Mouse (Mus musculus) hindbrain, embryonic 11.5 days (tissue): Measurements from ENCODE around the gene Rlbp1. TPM values are rescaled to one million over a fixed set of nuclear protein-coding genes. Genes with fewer than 3 reads are reported as not detected.

Experiments
- ATAC-seq: fragments of 200-750 bp; cut with Nextera tagmentation; 2 replicates; pipeline ENCODE4 v1.8.0; 2017; ENCODE audit warnings: mild to moderate bottlenecking, moderate TSS enrichment, moderate library complexity; ENCODE audit not compliant: low FRiP score
- DNase-seq: peaks from one replicate; pipeline ENCODE4 v3.0.0-alpha.2; 2015; ENCODE audit warnings: low spot score
- H3K27ac ChIP-seq: fragments of 300-500 bp; sonication (generic); 2 replicates; pipeline ENCODE4 v1.5.1; 2014; ENCODE audit warnings: mild to moderate bottlenecking, low read depth, low read length
- H3K27me3 ChIP-seq: fragments of 300-500 bp; sonication (generic); 2 replicates; pipeline ENCODE4 v1.6.1; 2014; ENCODE audit warnings: mild to moderate bottlenecking, low read length, moderate library complexity, mixed read lengths; ENCODE audit not compliant: control insufficient read depth, insufficient read depth
- H3K36me3 ChIP-seq: fragments of 300-500 bp; sonication (generic); 2 replicates; pipeline ENCODE4 v1.6.1; 2014; ENCODE audit warnings: mild to moderate bottlenecking, low read length, moderate library complexity, mixed read lengths; ENCODE audit not compliant: control insufficient read depth, insufficient read depth
- H3K4me1 ChIP-seq: fragments of 300-500 bp; sonication (generic); replicated peaks from 2 replicates; pipeline ENCODE4 v1.6.1; 2014; ENCODE audit warnings: low read length, mixed read lengths; ENCODE audit not compliant: control insufficient read depth, insufficient read depth
- H3K4me2 ChIP-seq: fragments of 300-500 bp; sonication (generic); replicated peaks from 2 replicates; pipeline ENCODE4 v1.6.1; 2014; ENCODE audit warnings: mild to moderate bottlenecking, low read depth, low read length
- H3K4me3 ChIP-seq: fragments of 300-500 bp; sonication (generic); 2 replicates; pipeline ENCODE4 v1.5.1; 2014; ENCODE audit warnings: low read depth, low read length
- H3K9ac ChIP-seq: fragments of 300-500 bp; sonication (generic); 2 replicates; pipeline ENCODE4 v1.6.1; 2014; ENCODE audit warnings: low read depth, low read length
- H3K9me3 ChIP-seq: fragments of 300-500 bp; sonication (generic); 2 replicates; pipeline ENCODE4 v1.6.1; 2016; ENCODE audit warnings: low read length; ENCODE audit not compliant: control insufficient read depth
- WGBS: fragments of 180-500 bp; shearing (Covaris S2); extraction: QIAGEN DNeasy Blood & Tissue Kit; methylation state at CpG from one replicate; pipeline ENCODE4 v1.1.7; 2014; 5-methylcytosine and 5-hydroxymethylcytosine counted together
- polyA plus RNA-seq: library from polyadenylated mRNA; unstranded; fragments of >200 nt; fragmentation: Nextera tagmentation; extraction: Ambion mirVana; gene quantifications from 2 replicates; pipeline ENCODE4 v1.2.1, GENCODE M21; 2014

Gene Rlbp1
- polyA plus RNA-seq, 1 experiment from 2014 or later: 0.40 TPM

DNA sequence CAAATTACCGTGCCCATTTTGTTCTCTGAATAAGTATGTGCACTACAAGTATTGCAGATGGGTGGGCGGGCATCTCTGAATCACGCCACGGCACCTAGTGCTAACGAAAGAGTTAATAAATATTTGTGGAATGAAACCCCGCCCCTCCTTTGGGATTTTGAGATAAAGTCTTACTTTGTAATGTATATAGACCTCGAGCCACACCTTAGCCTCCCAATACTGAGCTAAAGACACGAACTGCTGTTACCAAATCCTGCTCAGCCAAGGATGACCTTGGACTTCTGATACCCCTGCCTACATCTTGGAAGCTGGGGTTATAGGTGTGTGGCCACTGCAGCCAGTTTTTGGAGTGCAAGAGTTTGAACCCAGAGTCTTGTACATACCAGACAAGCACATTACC, 11.6 kb upstream of the Rlbp1 start:
- no peak overlapping the region for H3K4me3 ChIP-seq
- H3K27me3 ChIP-seq: no peaks in the 10 kb centered on the region
- no peaks in the 10 kb centered on the region for H3K9me3 ChIP-seq
- H3K36me3 ChIP-seq: no peaks in the 10 kb centered on the region
- WGBS: 93% methylated on average over 8 of the region's 8 CpGs
- H3K4me1 ChIP-seq: no peaks in the 10 kb centered on the region
- H3K27ac ChIP-seq: no peak overlapping the region
- no peak for ATAC-seq
- no peak overlapping the region for H3K9ac ChIP-seq
- no peak for DNase-seq
- H3K4me2 ChIP-seq: no peak overlapping the region

DNA sequence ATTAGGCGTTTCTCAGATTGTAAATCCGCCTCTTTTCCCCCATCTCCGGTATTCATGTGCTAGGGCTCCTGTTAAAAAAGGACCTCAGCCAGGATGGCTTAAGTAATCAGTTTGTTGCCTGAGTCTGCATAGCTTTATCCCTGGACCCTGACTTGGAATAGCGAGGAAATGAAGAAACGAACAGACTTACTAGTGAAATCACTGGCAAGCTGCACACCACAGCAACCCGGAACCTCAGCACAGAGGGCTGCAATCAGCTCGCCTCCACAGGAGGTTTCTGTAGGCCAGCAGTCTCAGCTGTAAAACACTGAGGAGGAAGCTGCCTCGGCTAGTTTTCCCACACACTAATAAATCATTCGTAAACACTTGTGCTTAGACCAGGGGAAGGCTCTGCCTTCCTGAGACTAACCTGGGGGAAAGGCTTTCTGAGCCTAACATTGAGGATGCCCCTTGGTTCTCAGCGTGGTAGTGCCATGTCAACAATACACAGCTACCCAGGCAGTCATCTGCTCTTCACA, 10.7 kb upstream of the Rlbp1 start:
- H3K4me2 ChIP-seq: no peak overlapping the region
- H3K27ac ChIP-seq: no peak overlapping the region
- H3K9me3 ChIP-seq: no peaks in the 10 kb centered on the region
- H3K9ac ChIP-seq: no peak overlapping the region
- WGBS: 82% methylated on average over 10 of the region's 10 CpGs
- no peak for ATAC-seq
- no peaks in the 10 kb centered on the region for H3K4me1 ChIP-seq
- no peaks in the 10 kb centered on the region for H3K36me3 ChIP-seq
- DNase-seq: no peak
- no peaks in the 10 kb centered on the region for H3K27me3 ChIP-seq
- H3K4me3 ChIP-seq: no peak overlapping the region

DNA sequence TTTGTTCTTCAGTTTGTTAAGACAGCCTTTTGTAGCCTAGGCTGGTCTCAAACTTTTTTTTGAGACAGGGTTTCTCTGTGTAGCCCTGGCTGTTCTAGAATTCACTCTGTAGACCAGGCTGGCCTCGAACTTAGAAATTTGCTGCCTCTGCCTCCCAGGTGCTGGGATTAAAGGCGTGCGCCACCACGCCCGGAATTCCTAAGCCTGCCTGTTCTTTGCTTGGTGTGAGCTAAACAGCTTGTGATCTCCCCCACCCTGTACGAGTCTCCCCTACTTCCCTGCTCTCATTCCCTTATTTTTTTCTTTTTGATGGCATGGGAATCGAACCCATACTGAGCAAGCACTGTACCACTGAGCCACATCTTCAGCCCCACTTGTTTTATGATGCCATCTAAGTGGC, 8.3 kb upstream of the Rlbp1 start:
- no peaks in the 10 kb centered on the region for H3K4me1 ChIP-seq
- no peak overlapping the region for H3K4me2 ChIP-seq
- H3K4me3 ChIP-seq: no peak overlapping the region
- no peak overlapping the region for H3K9ac ChIP-seq
- H3K27ac ChIP-seq: no peak overlapping the region
- ATAC-seq (no peak), DNase-seq (no peak)
- H3K36me3 ChIP-seq: no peaks in the 10 kb centered on the region
- no peaks in the 10 kb centered on the region for H3K9me3 ChIP-seq
- H3K27me3 ChIP-seq: no peaks in the 10 kb centered on the region
- 83% methylated on average over 7 of the region's 7 CpGs for WGBS

DNA sequence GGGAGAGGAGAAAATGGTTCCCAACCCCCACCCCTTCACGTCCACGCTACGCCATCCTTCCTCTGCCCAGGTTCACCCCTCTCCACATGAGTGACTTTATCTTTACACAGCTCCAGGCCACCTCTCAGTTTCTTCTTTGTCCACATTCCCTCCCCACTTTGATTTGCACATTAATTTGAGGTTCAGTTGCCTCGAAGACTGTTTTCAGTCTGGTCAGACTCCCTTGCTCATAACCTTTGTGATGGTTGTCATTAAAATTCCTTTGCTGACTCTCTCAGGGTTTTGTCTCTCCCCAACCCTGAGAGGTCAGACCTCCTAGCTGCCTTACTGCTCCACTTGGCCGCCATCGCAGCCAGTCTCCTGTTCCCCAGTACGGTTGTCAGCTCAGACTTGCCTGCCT, 7.8 kb upstream of the Rlbp1 start:
- H3K9ac ChIP-seq: no peak overlapping the region
- H3K27ac ChIP-seq: no peak overlapping the region
- no peaks in the 10 kb centered on the region for H3K4me1 ChIP-seq
- no peaks in the 10 kb centered on the region for H3K27me3 ChIP-seq
- no peaks in the 10 kb centered on the region for H3K9me3 ChIP-seq
- H3K4me2 ChIP-seq: no peak overlapping the region
- no peak overlapping the region for H3K4me3 ChIP-seq
- ATAC-seq: no peak
- WGBS: 69% methylated on average over 7 of the region's 7 CpGs
- H3K36me3 ChIP-seq: no peaks in the 10 kb centered on the region
- DNase-seq: no peak

DNA sequence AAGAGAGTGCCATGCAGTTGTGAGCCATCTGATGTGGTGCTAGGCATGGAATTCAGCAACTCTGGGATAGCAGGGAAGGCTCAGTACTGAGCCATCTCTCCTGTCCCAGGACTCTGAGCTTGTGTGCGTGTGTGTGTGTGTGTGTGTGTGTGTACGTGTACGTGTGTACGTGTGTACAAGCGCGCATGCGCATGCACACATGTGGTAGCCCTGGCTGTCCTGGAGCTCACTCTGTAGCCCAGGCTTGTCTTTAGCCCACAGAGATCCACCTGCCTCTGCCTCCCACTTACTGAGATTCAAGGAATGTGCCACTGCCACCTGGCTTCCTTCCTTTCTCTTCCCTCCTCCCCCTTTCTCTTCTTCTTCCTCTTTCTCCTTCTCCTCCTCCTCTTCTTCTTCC, 7.1 kb upstream of the Rlbp1 start:
- 97% methylated on average over 7 of the region's 7 CpGs for WGBS
- Histone ChIP-seq H3K27me3 (no peaks in the 10 kb centered on the region), H3K4me3 (no peak overlapping the region), H3K9ac (no peak overlapping the region), H3K4me2 (no peak overlapping the region), H3K27ac (no peak overlapping the region), H3K4me1 (no peaks in the 10 kb centered on the region), H3K9me3 (no peaks in the 10 kb centered on the region), H3K36me3 (no peaks in the 10 kb centered on the region)
- no peak for ATAC-seq
- no peak for DNase-seq

DNA sequence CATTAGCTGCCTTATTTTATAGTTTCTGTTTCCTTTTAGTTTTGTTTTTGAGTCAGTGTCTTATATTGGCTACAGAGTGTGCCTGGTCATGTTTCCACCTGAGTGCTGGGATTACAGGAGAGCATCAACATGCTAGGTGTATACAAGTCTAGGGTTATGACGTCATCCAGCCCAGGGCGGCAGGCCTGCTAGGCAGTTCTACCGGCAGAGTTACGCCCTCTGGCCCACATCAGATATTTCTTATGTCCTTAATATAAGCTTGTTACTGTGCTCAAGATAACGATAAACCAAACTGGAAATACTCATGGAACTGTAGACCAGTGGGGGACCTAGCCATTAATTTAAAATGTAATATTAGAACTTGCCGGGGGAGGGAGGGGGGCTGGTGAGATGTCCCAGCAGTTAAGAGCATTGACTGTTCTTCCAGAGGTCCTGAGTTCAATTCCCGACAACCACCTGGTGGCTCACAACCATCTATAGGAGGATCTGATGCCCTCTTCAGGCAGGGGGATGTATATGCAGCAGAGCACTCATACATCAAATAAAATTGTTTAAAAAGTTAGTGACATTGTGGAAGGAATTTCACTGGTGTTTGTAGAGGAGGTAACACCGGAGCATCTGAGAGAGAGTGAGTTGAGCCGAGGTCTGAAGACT, 6.1 kb upstream of the Rlbp1 start:
- H3K9ac ChIP-seq: no peak overlapping the region; the same call in 1 of the 2 replicates
- no peaks in the 10 kb centered on the region for H3K36me3 ChIP-seq
- no peak for DNase-seq
- H3K27me3 ChIP-seq: no peaks in the 10 kb centered on the region
- no peaks in the 10 kb centered on the region for H3K9me3 ChIP-seq
- no peak overlapping the region for H3K27ac ChIP-seq
- ATAC-seq: peak; percentile 6; the same call in 1 of the 2 replicates
- H3K4me3 ChIP-seq: peak overlapping the region; percentile 51
- WGBS: 64% methylated on average over 9 of the region's 9 CpGs
- no peaks in the 10 kb centered on the region for H3K4me1 ChIP-seq
- H3K4me2 ChIP-seq: peak overlapping the region; percentile 85

DNA sequence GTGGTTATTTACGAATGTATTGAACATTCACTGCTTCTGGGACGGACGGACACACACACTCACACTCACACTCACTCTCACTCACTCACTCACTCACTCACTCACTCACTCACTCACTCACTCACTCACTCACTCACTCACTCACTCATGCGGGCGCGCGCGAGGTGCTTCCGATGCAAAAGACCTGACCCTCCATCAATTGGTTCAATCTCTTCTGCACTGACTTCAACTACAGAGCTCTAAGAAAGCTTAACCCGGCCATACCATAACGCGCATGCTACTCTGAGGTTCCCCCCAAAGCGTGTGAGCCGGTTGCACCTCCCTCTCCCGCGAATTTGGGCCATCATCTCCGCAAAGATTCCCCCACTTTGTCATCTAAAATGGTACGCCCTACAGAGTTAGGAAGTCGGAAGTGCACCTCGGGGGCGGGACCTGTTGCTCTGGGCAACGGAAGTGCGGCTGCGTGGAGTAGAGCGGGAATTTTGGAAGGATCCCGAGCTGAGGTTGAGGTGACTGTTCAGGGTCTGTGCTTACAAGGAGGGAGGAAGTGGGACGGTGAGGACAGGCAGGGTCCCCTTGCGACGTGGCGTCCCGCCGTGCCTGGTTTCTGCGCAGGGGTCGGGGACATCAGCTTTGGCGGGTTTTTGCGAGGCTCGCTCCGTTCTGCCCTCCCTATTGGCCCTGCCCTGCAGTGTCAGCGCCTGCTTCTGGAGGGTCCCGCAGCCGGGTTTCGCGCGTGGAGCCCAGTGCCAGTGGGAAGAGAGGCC, 5.2 kb upstream of the Rlbp1 start, which contains the start of gene Fanci:
Fanci (plus strand) TSS at position 47 of the 767 bp plus-strand sequence.
- no peaks in the 10 kb centered on the region for H3K27me3 ChIP-seq
- no peaks in the 10 kb centered on the region for H3K9me3 ChIP-seq
- H3K4me3 ChIP-seq: peak within 1 kb of the TSS; percentile 51
- ATAC-seq (peak; percentile 87), DNase-seq (peak; percentile 99)
- no peaks in the 10 kb centered on the region for H3K36me3 ChIP-seq
- H3K4me1 ChIP-seq: no peaks in the 10 kb centered on the region
- H3K27ac ChIP-seq: peak within 1 kb of the TSS; percentile 53
- H3K9ac ChIP-seq: peak within 1 kb of the TSS; percentile 32
- H3K4me2 ChIP-seq: peak within 1 kb of the TSS; percentile 85
- 2% methylated on average over 44 of the region's 44 CpGs for WGBS

DNA sequence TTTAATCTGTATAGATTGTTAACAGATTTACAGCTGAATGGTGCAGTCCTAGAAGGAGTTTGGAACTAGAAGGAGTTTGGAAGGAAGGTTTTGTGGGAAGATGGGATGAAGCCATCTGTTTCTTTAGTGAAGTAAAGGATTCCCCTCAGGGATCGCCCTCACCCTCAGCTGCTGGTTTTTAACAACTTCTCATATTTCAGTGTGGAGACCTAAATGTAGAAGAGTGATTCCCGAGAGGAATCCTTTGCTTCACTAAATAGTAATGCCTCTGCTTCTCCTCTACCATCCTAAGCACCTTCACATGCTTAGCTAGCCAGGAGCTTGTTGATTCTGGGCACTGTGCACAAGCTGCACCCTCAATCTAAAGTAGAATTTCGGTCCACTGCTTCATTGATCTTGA, 4.6 kb upstream of the Rlbp1 start:
- H3K9me3 ChIP-seq: no peaks in the 10 kb centered on the region
- H3K4me1 ChIP-seq: no peaks in the 10 kb centered on the region
- DNase-seq (no peak), ATAC-seq (peak; percentile 15; the same call in 1 of the 2 replicates)
- H3K27me3 ChIP-seq: no peaks in the 10 kb centered on the region
- peak overlapping the region; percentile 51 for H3K4me3 ChIP-seq
- H3K36me3 ChIP-seq: no peaks in the 10 kb centered on the region
- H3K27ac ChIP-seq: 0 out of 2 replicates have a peak overlapping the region, but pooled peaks have one; percentile 53
- H3K9ac ChIP-seq: peak overlapping the region; percentile 32
- H3K4me2 ChIP-seq: peak overlapping the region; percentile 85
- WGBS: 22% methylated on average over 3 of the region's 3 CpGs
